In the genomic region with DNA sequence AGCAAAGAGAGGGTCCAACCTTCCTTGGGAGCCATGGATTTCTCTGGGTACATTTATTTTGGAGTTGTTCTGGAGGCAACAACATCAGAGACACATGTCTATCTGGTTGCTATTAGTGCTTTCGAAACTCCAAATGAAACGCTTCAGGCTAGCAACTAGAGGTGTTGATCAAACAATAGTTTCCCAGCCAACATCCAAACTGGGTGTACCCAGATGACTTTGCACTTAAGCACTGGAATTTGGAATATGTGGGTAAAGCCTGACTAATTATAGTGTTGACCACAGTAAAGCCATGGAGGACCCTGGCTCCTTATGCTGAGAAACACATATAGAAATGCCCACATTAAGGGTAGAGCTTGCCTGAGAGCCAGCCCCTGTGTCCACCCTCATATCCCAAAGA, we compare ENCODE assay signal across 22 mouse cellular contexts.
DNase-seq lines count a peak whose midpoint lies in the region; ATAC-seq and TF ChIP-seq lines count a peak whose summit lies in the region.
"Had no signal": no experiment of that assay in that cellular context is flagged by ENCODE, and none has a peak within 500 bp of the region (broad histone marks: within the 10 kb centered on the region; RNA-seq: fewer than 3 reads in every experiment).

No protein-coding gene starts in this region.

- 56% methylated on average over 2 of the region's 2 CpGs for WGBS in heart, adult 2 months
- 63% methylated on average over 2 of the region's 2 CpGs for WGBS in lung, embryonic 15.5 days
- 47% methylated on average over 2 of the region's 2 CpGs for WGBS in lung, adult 2 months
- 48% methylated on average over 2 of the region's 2 CpGs for WGBS in heart, embryonic 16.5 days
- WGBS in forebrain, embryonic 12.5 days, result 83% methylated on average over 2 of the region's 2 CpGs

- no peak for DNase-seq in heart, adult 2 months
- DNase-seq in heart, postnatal 14 days, result no peak
- DNase-seq in lung, adult 2 months, result no peak
- no peak for DNase-seq in frontal cortex, postnatal 10 days (ENCODE audit: low spot score in 2 of 2)
- DNase-seq in gastrocnemius, postnatal 25 days, result no peak
- DNase-seq: cerebellum, adult 9-10 months; kidney, adult 9 months; kidney, postnatal 25 days; thymus, adult 18-20 months; thymus, postnatal 4 days had no signal

- H3K36me3 ChIP-seq in heart, adult 2 months (ENCODE audit: control insufficient read depth, insufficient read depth, low read length), result peaks cover 4% of the 10 kb centered on the region; the same call in 1 of the 2 replicates
- H3K36me3 ChIP-seq in lung, embryonic 15.5 days, result no peaks in the 10 kb centered on the region
- H3K36me3 ChIP-seq in heart, embryonic 16.5 days (ENCODE audit: control insufficient read depth, insufficient read depth), result no peaks in the 10 kb centered on the region
- no peaks in the 10 kb centered on the region for H3K36me3 ChIP-seq in forebrain, embryonic 12.5 days (replicated peaks)
- H3K36me3 ChIP-seq: hindbrain, embryonic 15.5 days; intestine, embryonic 15.5 days; liver, embryonic 12.5 days; midbrain, embryonic 10.5 days; stomach, embryonic 15.5 days had no signal

- no peaks in the 10 kb centered on the region for H3K79me2 ChIP-seq in heart, adult 2 months (replicated peaks; ENCODE audit: control insufficient read depth, insufficient read depth, low read length)

- H3K4me3 ChIP-seq in heart, adult 2 months, result no peak overlapping the region
- no peak overlapping the region for H3K4me3 ChIP-seq in lung, embryonic 15.5 days
- no peak overlapping the region for H3K4me3 ChIP-seq in lung, adult 2 months (replicated peaks; ENCODE audit: extremely low read depth, low read depth, low read length)
- no peak overlapping the region for H3K4me3 ChIP-seq in heart, embryonic 16.5 days (ENCODE audit: low read length)
- H3K4me3 ChIP-seq in forebrain, embryonic 12.5 days (replicated peaks), result no peak overlapping the region
- H3K4me3 ChIP-seq: erythroblast, embryonic 14.5 days; hindbrain, embryonic 15.5 days; intestine, embryonic 15.5 days; liver, embryonic 12.5 days; midbrain, embryonic 10.5 days; stomach, embryonic 15.5 days had no signal

- H3K9me3 ChIP-seq in lung, embryonic 15.5 days, result no peaks in the 10 kb centered on the region
- H3K9me3 ChIP-seq in heart, embryonic 16.5 days (replicated peaks; ENCODE audit: control insufficient read depth, low read length), result no peaks in the 10 kb centered on the region
- no peaks in the 10 kb centered on the region for H3K9me3 ChIP-seq in forebrain, embryonic 12.5 days
- H3K9me3 ChIP-seq: hindbrain, embryonic 15.5 days; intestine, embryonic 15.5 days; liver, embryonic 12.5 days; midbrain, embryonic 10.5 days; stomach, embryonic 15.5 days had no signal

- no peak for TF ChIP-seq CTCF in heart, adult 2 months (IDR thresholded peaks at IDR 0.05)
- TF ChIP-seq CTCF in lung, adult 2 months (IDR thresholded peaks at IDR 0.05; ENCODE audit: insufficient read depth, low read length), result no peak

- peaks cover 3% of the 10 kb centered on the region for H3K4me1 ChIP-seq in heart, adult 2 months (ENCODE audit: control insufficient read depth, insufficient read depth, low read length)
- peaks cover 24% of the 10 kb centered on the region for H3K4me1 ChIP-seq in lung, embryonic 15.5 days
- H3K4me1 ChIP-seq in lung, adult 2 months (ENCODE audit: control insufficient read depth, insufficient read depth, low read length), result peaks cover 5% of the 10 kb centered on the region
- H3K4me1 ChIP-seq in heart, embryonic 16.5 days (ENCODE audit: control insufficient read depth, insufficient read depth, low read length), result peaks cover 13% of the 10 kb centered on the region
- no peaks in the 10 kb centered on the region for H3K4me1 ChIP-seq in forebrain, embryonic 12.5 days
- H3K4me1 ChIP-seq: hindbrain, embryonic 15.5 days; intestine, embryonic 15.5 days; liver, embryonic 12.5 days; midbrain, embryonic 10.5 days had no signal

- no peak overlapping the region for H3K4me2 ChIP-seq in lung, embryonic 15.5 days
- no peak overlapping the region for H3K4me2 ChIP-seq in heart, embryonic 16.5 days (ENCODE audit: low read depth, low read length)
- H3K4me2 ChIP-seq in forebrain, embryonic 12.5 days, result no peak overlapping the region
- H3K4me2 ChIP-seq: hindbrain, embryonic 15.5 days; intestine, embryonic 15.5 days; liver, embryonic 12.5 days; stomach, embryonic 15.5 days had no signal

- no peaks in the 10 kb centered on the region for H3K27me3 ChIP-seq in heart, adult 2 months (ENCODE audit: control insufficient read depth, insufficient read depth, low read length)
- H3K27me3 ChIP-seq in lung, embryonic 15.5 days, result peaks cover 5% of the 10 kb centered on the region; the same call in 1 of the 2 replicates
- no peaks in the 10 kb centered on the region for H3K27me3 ChIP-seq in heart, embryonic 16.5 days (ENCODE audit: control insufficient read depth, insufficient read depth, low read length)
- no peaks in the 10 kb centered on the region for H3K27me3 ChIP-seq in forebrain, embryonic 12.5 days
- H3K27me3 ChIP-seq: CH12.LX; hindbrain, embryonic 15.5 days; intestine, embryonic 15.5 days; liver, embryonic 12.5 days; stomach, embryonic 15.5 days had no signal

- no peak overlapping the region for H3K9ac ChIP-seq in heart, adult 2 months (ENCODE audit: low read depth, low read length)
- H3K9ac ChIP-seq in lung, embryonic 15.5 days, result no peak overlapping the region
- no peak overlapping the region for H3K9ac ChIP-seq in heart, embryonic 16.5 days (ENCODE audit: low read length)
- H3K9ac ChIP-seq in forebrain, embryonic 12.5 days, result no peak overlapping the region
- H3K9ac ChIP-seq: hindbrain, embryonic 15.5 days; intestine, embryonic 15.5 days; liver, embryonic 12.5 days; stomach, embryonic 15.5 days had no signal

- H3K27ac ChIP-seq in heart, adult 2 months, result peak overlapping the region; percentile 57
- peak overlapping the region; percentile 38; the same call in 1 of the 2 replicates for H3K27ac ChIP-seq in lung, embryonic 15.5 days
- H3K27ac ChIP-seq in heart, embryonic 16.5 days (ENCODE audit: low read length), result peak overlapping the region; percentile 5; the same call in 1 of the 2 replicates
- H3K27ac ChIP-seq in forebrain, embryonic 12.5 days, result no peak overlapping the region
- H3K27ac ChIP-seq: hindbrain, embryonic 15.5 days; intestine, embryonic 15.5 days; liver, embryonic 12.5 days; macrophage; midbrain, embryonic 10.5 days; stomach, embryonic 15.5 days had no signal

- intact Hi-C loops in heart, adult 2 months (cut with DNase I), result no loop called here
- intact Hi-C loops in heart, postnatal 14 days (cut with DNase I), result no loop called here

- TF ChIP-seq POLR2A in heart, adult 2 months (IDR thresholded peaks at IDR 0.05; ENCODE audit: insufficient read depth, low read depth, low read length), result no peak
- TF ChIP-seq POLR2A in lung, adult 2 months (IDR thresholded peaks at IDR 0.05; ENCODE audit: borderline replicate concordance, extremely low read depth, low read depth, low read length), result no peak

- ATAC-seq in lung, embryonic 15.5 days (ENCODE audit: borderline replicate concordance, extremely low read depth, low FRiP score, low TSS enrichment), result no peak
- ATAC-seq in heart, embryonic 16.5 days (replicated peaks; ENCODE audit: extremely low read depth, insufficient read depth, low FRiP score), result no peak
- no peak for ATAC-seq in forebrain, embryonic 12.5 days (ENCODE audit: low FRiP score)
- ATAC-seq: forebrain, embryonic 16.5 days; intestine, embryonic 15.5 days; liver, embryonic 12.5 days had no signal

- TF ChIP-seq EP300 in heart, adult 2 months (IDR thresholded peaks at IDR 0.05; ENCODE audit: insufficient read depth, low read depth, low read length), result no peak
